21 mouse cellular contexts compared by ENCODE assay signal in genomic region chr11:119338271-119339059, GRCm38 (mm10). TPM values are rescaled to one million over a fixed set of nuclear protein-coding genes. Genes with fewer than 3 reads are reported as not detected.
DNase-seq lines count a peak whose midpoint lies in the region; ATAC-seq and TF ChIP-seq lines count a peak whose summit lies in the region.
"Had no signal": no experiment of that assay in that cellular context is flagged by ENCODE, and none has a peak within 500 bp of the region (broad histone marks: within the 10 kb centered on the region; RNA-seq: fewer than 3 reads in every experiment).

No protein-coding gene starts in this region.

- peaks cover 5% of the 10 kb centered on the region; the same call in 1 of the 2 replicates for H3K27me3 ChIP-seq in heart, embryonic 10.5 days (ENCODE audit: insufficient read depth, poor library complexity, severe bottlenecking)
- H3K27me3 ChIP-seq in hindbrain, postnatal 0 days (ENCODE audit: insufficient read depth, low read length), result no peaks in the 10 kb centered on the region
- H3K27me3 ChIP-seq in hindbrain, embryonic 16.5 days (replicated peaks; ENCODE audit: control insufficient read depth, insufficient read depth, low read length), result no peaks in the 10 kb centered on the region
- H3K27me3 ChIP-seq: embryonic facial prominence, embryonic 12.5 days; intestine, embryonic 15.5 days had no signal

- no peak overlapping the region for H3K4me3 ChIP-seq in heart, embryonic 10.5 days
- no peak overlapping the region for H3K4me3 ChIP-seq in hindbrain, postnatal 0 days (ENCODE audit: low read length)
- H3K4me3 ChIP-seq in hindbrain, embryonic 16.5 days (ENCODE audit: low read length), result no peak overlapping the region
- H3K4me3 ChIP-seq: embryonic facial prominence, embryonic 12.5 days; forebrain, embryonic 12.5 days; intestine, embryonic 15.5 days; liver, embryonic 15.5 days; midbrain, embryonic 13.5 days had no signal

- 78% methylated on average over 10 of the region's 10 CpGs for WGBS in heart, embryonic 10.5 days
- WGBS in hindbrain, postnatal 0 days, result 77% methylated on average over 10 of the region's 10 CpGs
- WGBS in hindbrain, embryonic 16.5 days, result 84% methylated on average over 10 of the region's 10 CpGs

- no peaks in the 10 kb centered on the region for H3K36me3 ChIP-seq in heart, embryonic 10.5 days
- H3K36me3 ChIP-seq in hindbrain, postnatal 0 days (ENCODE audit: insufficient read depth, low read length), result no peaks in the 10 kb centered on the region
- no peaks in the 10 kb centered on the region for H3K36me3 ChIP-seq in hindbrain, embryonic 16.5 days (ENCODE audit: control insufficient read depth, insufficient read depth, low read length)
- H3K36me3 ChIP-seq: embryonic facial prominence, embryonic 12.5 days; forebrain, embryonic 12.5 days; G1E; intestine, embryonic 15.5 days; liver, embryonic 15.5 days; midbrain, embryonic 13.5 days had no signal

- no peak for TF ChIP-seq CTCF in hindbrain, postnatal 0 days (IDR thresholded peaks at IDR 0.05; ENCODE audit: low read depth)

- DNase-seq in heart, embryonic 10.5 days (ENCODE audit: low spot score), result no peak
- DNase-seq in heart, adult 11 months, result no peak
- DNase-seq in hindbrain, postnatal 0 days (ENCODE audit: low spot score), result no peak
- peak; percentile 30 for DNase-seq in Muller cell, postnatal 12 days (ENCODE audit: inconsistent ontology term)
- DNase-seq in brain, adult 2 months (ENCODE audit: low read depth, low spot score), result peak; percentile 31
- DNase-seq in c-Kit-positive CD71-positive TER-119-positive erythroid progenitor cells, embryonic 14.5 days (ENCODE audit: low spot score), result no peak
- DNase-seq in right cerebral cortex, adult 2 months (ENCODE audit: low spot score in 2 of 2), result no peak
- DNase-seq: cerebellum, postnatal 36 days; kidney, postnatal 10 days; layer of hippocampus, adult 9-11 months; thymus, adult 18-20 months had no signal

- peak overlapping the region; percentile 4; the same call in 1 of the 2 replicates for H3K27ac ChIP-seq in heart, embryonic 10.5 days
- H3K27ac ChIP-seq in hindbrain, postnatal 0 days, result no peak overlapping the region
- no peak overlapping the region for H3K27ac ChIP-seq in hindbrain, embryonic 16.5 days (ENCODE audit: low read depth, low read length)
- H3K27ac ChIP-seq: embryonic facial prominence, embryonic 12.5 days; forebrain, embryonic 12.5 days; intestine, embryonic 15.5 days; liver, embryonic 15.5 days; midbrain, embryonic 13.5 days had no signal

- H3K9me3 ChIP-seq in heart, embryonic 10.5 days, result no peaks in the 10 kb centered on the region
- no peaks in the 10 kb centered on the region for H3K9me3 ChIP-seq in hindbrain, postnatal 0 days (ENCODE audit: low read length)
- H3K9me3 ChIP-seq in hindbrain, embryonic 16.5 days (ENCODE audit: control insufficient read depth, low read length), result no peaks in the 10 kb centered on the region
- H3K9me3 ChIP-seq: embryonic facial prominence, embryonic 12.5 days; forebrain, embryonic 12.5 days; G1E; intestine, embryonic 15.5 days; liver, embryonic 15.5 days; midbrain, embryonic 13.5 days had no signal

- peaks cover 13% of the 10 kb centered on the region for H3K4me1 ChIP-seq in heart, embryonic 10.5 days
- H3K4me1 ChIP-seq in hindbrain, postnatal 0 days (ENCODE audit: insufficient read depth, low read length), result no peaks in the 10 kb centered on the region
- H3K4me1 ChIP-seq in hindbrain, embryonic 16.5 days (ENCODE audit: control insufficient read depth, insufficient read depth, low read depth, low read length), result no peaks in the 10 kb centered on the region
- H3K4me1 ChIP-seq: embryonic facial prominence, embryonic 12.5 days; intestine, embryonic 15.5 days; liver, embryonic 15.5 days; midbrain, embryonic 13.5 days had no signal

- no peak overlapping the region for H3K9ac ChIP-seq in hindbrain, postnatal 0 days (replicated peaks; ENCODE audit: low read length)
- H3K9ac ChIP-seq in hindbrain, embryonic 16.5 days (ENCODE audit: low read depth, low read length), result no peak overlapping the region
- H3K9ac ChIP-seq: intestine, embryonic 15.5 days; liver, embryonic 15.5 days; midbrain, embryonic 13.5 days had no signal

- peak; percentile 49; the same call in 1 of the 2 replicates for ATAC-seq in hindbrain, postnatal 0 days
- ATAC-seq in hindbrain, embryonic 16.5 days, result no peak
- ATAC-seq: activated CD4-positive, CD25-positive, alpha-beta regulatory T cell, adult 4 months; midbrain, embryonic 13.5 days had no signal

- H3K4me2 ChIP-seq in hindbrain, postnatal 0 days (ENCODE audit: low read depth, low read length), result no peak overlapping the region
- no peak overlapping the region for H3K4me2 ChIP-seq in hindbrain, embryonic 16.5 days (ENCODE audit: low read length)
- H3K4me2 ChIP-seq: embryonic facial prominence, embryonic 12.5 days; forebrain, embryonic 12.5 days; intestine, embryonic 15.5 days; liver, embryonic 15.5 days; midbrain, embryonic 13.5 days had no signal

RNA-seq across cellular contexts. Expression of gene Sgsh, which starts 16.9 kb away (rescaled TPM):
- 7.1 and 7.9 TPM in 2 replicates for polyA plus RNA-seq in heart, embryonic 10.5 days (2016; fragmentation: Nextera tagmentation; extraction: Ambion mirVana)
- total RNA-seq in hindbrain, postnatal 0 days (2014; rRNA removed), result 4.8 and 8.5 TPM in 2 replicates
- polyA plus RNA-seq in hindbrain, postnatal 0 days (2015; fragmentation: Nextera tagmentation; extraction: Ambion mirVana), result 5.0 and 6.2 TPM in 2 replicates
- polyA plus RNA-seq in hindbrain, embryonic 16.5 days (2015; fragmentation: Nextera tagmentation; extraction: Ambion mirVana), result 3.6 and 5.2 TPM in 2 replicates

RNA-seq across cellular contexts. Expression of gene Slc26a11, which starts 16.9 kb away (rescaled TPM):
- 10.8 and 11.2 TPM in 2 replicates for polyA plus RNA-seq in heart, embryonic 10.5 days (2016; fragmentation: Nextera tagmentation; extraction: Ambion mirVana)
- total RNA-seq in hindbrain, postnatal 0 days (2014; rRNA removed), result 6.7 and 9.6 TPM in 2 replicates
- 5.4 and 5.7 TPM in 2 replicates for polyA plus RNA-seq in hindbrain, postnatal 0 days (2015; fragmentation: Nextera tagmentation; extraction: Ambion mirVana)
- polyA plus RNA-seq in hindbrain, embryonic 16.5 days (2015; fragmentation: Nextera tagmentation; extraction: Ambion mirVana), result 7.5 and 8.0 TPM in 2 replicates

RNA-seq across cellular contexts. Expression of gene Card14, which starts 30.9 kb away (rescaled TPM):
- polyA plus RNA-seq in heart, embryonic 10.5 days (2016; fragmentation: Nextera tagmentation; extraction: Ambion mirVana), result 0.24 and 0.48 TPM in 2 replicates
- total RNA-seq in hindbrain, postnatal 0 days (2014; rRNA removed), result 1.7 and 1.9 TPM in 2 replicates
- 0.72 and 0.81 TPM in 2 replicates for polyA plus RNA-seq in hindbrain, postnatal 0 days (2015; fragmentation: Nextera tagmentation; extraction: Ambion mirVana)
- 0.50 and 0.55 TPM in 2 replicates for polyA plus RNA-seq in hindbrain, embryonic 16.5 days (2015; fragmentation: Nextera tagmentation; extraction: Ambion mirVana)
- total RNA-seq: granulocyte monocyte progenitor cell, adult 5-6 weeks had no signal
- polyA plus RNA-seq: C2C12, G1E had no signal

RNA-seq across cellular contexts. Expression of gene Eif4a3, which starts 38.6 kb away (rescaled TPM):
- 366 and 405 TPM in 2 replicates for polyA plus RNA-seq in heart, embryonic 10.5 days (2016; fragmentation: Nextera tagmentation; extraction: Ambion mirVana)
- 144 and 154 TPM in 2 replicates for total RNA-seq in hindbrain, postnatal 0 days (2014; rRNA removed)
- polyA plus RNA-seq in hindbrain, postnatal 0 days (2015; fragmentation: Nextera tagmentation; extraction: Ambion mirVana), result 248 and 258 TPM in 2 replicates
- 241 and 243 TPM in 2 replicates for polyA plus RNA-seq in hindbrain, embryonic 16.5 days (2015; fragmentation: Nextera tagmentation; extraction: Ambion mirVana)

RNA-seq across cellular contexts. Expression of gene Rnf213, which starts 54.4 kb away (rescaled TPM):
- 7.5 and 9.5 TPM in 2 replicates for polyA plus RNA-seq in heart, embryonic 10.5 days (2016; fragmentation: Nextera tagmentation; extraction: Ambion mirVana)
- total RNA-seq in hindbrain, postnatal 0 days (2014; rRNA removed), result 8.7 and 9.0 TPM in 2 replicates
- polyA plus RNA-seq in hindbrain, postnatal 0 days (2015; fragmentation: Nextera tagmentation; extraction: Ambion mirVana), result 0.94 and 1.5 TPM in 2 replicates
- polyA plus RNA-seq in hindbrain, embryonic 16.5 days (2015; fragmentation: Nextera tagmentation; extraction: Ambion mirVana), result 1.0 and 1.1 TPM in 2 replicates

Comparison
In these comparisons a context has a peak if more than half of its experiments do, and no peak if none do; other contexts are left out.
1. DNase-seq: peak in Muller cell, postnatal 12 days (single experiment) and brain, adult 2 months (single experiment); none in heart, embryonic 10.5 days (single experiment), heart, adult 11 months (single experiment), hindbrain, postnatal 0 days (single experiment), c-Kit-positive CD71-positive TER-119-positive erythroid progenitor cells, embryonic 14.5 days (single experiment) and right cerebral cortex, adult 2 months (0 of 2).